Mouse (Mus musculus) liver, embryonic 14.5 days (tissue): ENCODE data around the gene Kbtbd8. TPM values are rescaled to one million over a fixed set of nuclear protein-coding genes. Genes with fewer than 3 reads are reported as not detected.

Experiments used
- ATAC-seq: fragments of 200-750 bp; cut with Nextera tagmentation; 2 replicates; pipeline ENCODE4 v1.8.0; 2017; ENCODE audit warnings: moderate number of reproducible peaks, mild to moderate bottlenecking, moderate library complexity; ENCODE audit not compliant: insufficient read depth
- DNase-seq, 3 experiments: peaks; one replicate each; pipeline ENCODE4 v3.0.0-alpha.2; 2012 to 2013; ENCODE audit warnings: low read depth in 3 of 3, low spot score in 3 of 3
- H3K27ac ChIP-seq: fragments of 300-500 bp; sonication (generic); 2 replicates; pipeline ENCODE4 v1.5.1; 2014; ENCODE audit warnings: moderate library complexity, mild to moderate bottlenecking, control low read depth, inconsistent platforms
- H3K27me3 ChIP-seq: fragments of 300-500 bp; sonication (generic); 2 replicates; pipeline ENCODE4 v1.6.1; 2014; ENCODE audit warnings: mild to moderate bottlenecking, low read length, moderate library complexity; ENCODE audit not compliant: control insufficient read depth, insufficient read depth
- H3K36me3 ChIP-seq: fragments of 300-500 bp; sonication (generic); replicated peaks from 2 replicates; pipeline ENCODE4 v1.6.1; 2014; ENCODE audit warnings: low read depth; ENCODE audit not compliant: control insufficient read depth, insufficient read depth
- H3K4me1 ChIP-seq, 2 experiments: fragments of 200-500 bp in 1 of 2; fragments of 300-500 bp in 1 of 2; sonication (generic) in 1 of 2; replicated peaks; 2 replicates each; pipeline ENCODE4 v1.6.1; 2012 to 2014; ENCODE audit warnings: antibody characterized with exemption in 1 of 2, inconsistent platforms in 1 of 2, low read length in 1 of 2; ENCODE audit not compliant: control insufficient read depth in 2 of 2, insufficient read depth in 2 of 2
- H3K4me2 ChIP-seq: fragments of 300-500 bp; sonication (generic); 2 replicates; pipeline ENCODE4 v1.6.1; 2014; ENCODE audit warnings: low read depth, mild to moderate bottlenecking, control low read depth, moderate library complexity
- H3K4me3 ChIP-seq, 2 experiments: fragments of 200-500 bp in 1 of 2; fragments of 300-500 bp in 1 of 2; sonication (generic) in 1 of 2; 2 replicates each; pipeline ENCODE4 v1.5.1; 2012 to 2014; ENCODE audit warnings: low read depth in 2 of 2, low read length in 2 of 2, mild to moderate bottlenecking in 2 of 2, control low read depth in 1 of 2, inconsistent platforms in 1 of 2, moderate library complexity in 1 of 2; ENCODE audit not compliant: insufficient read depth in 1 of 2
- H3K9ac ChIP-seq: fragments of 300-500 bp; sonication (generic); replicated peaks from 2 replicates; pipeline ENCODE4 v1.6.1; 2014; ENCODE audit warnings: mild to moderate bottlenecking, control low read depth, moderate library complexity
- H3K9me3 ChIP-seq: fragments of 300-500 bp; sonication (generic); 2 replicates; pipeline ENCODE4 v1.6.1; 2016; ENCODE audit warnings: low read length, mixed read lengths; ENCODE audit not compliant: control insufficient read depth
- CTCF ChIP-seq: IDR thresholded peaks from 2 replicates; pipeline ENCODE4 v1.5.1; 2016; ENCODE audit warnings: antibody characterized with exemption, low read depth, control low read depth
- EP300 ChIP-seq: IDR thresholded peaks from 2 replicates; pipeline ENCODE4 v1.6.1; 2016; ENCODE audit warnings: antibody characterized with exemption, low read depth
- WGBS: fragments of 180-500 bp; shearing (Covaris S2); extraction: QIAGEN DNeasy Blood & Tissue Kit; methylation state at CpG from one replicate; pipeline ENCODE4 v1.1.7; 2014; ENCODE audit not compliant: insufficient replicate concordance; 5-methylcytosine and 5-hydroxymethylcytosine counted together
- polyA plus RNA-seq, 2 experiments: library from polyadenylated mRNA; depleted of rRNA in 1 of 2; stranded (reverse) in 1 of 2; unstranded in 1 of 2; fragments of >200 nt; fragmentation: Nextera tagmentation in 1 of 2; extraction: Ambion mirVana in 1 of 2; gene quantifications; 2 replicates each; pipeline versions ENCODE4 v1.2.1 to v1.2.3; 2012 to 2014

The Kbtbd8 gene
- polyA plus RNA-seq, 2 experiments = 2.4 to 5.4 TPM

- ATAC-seq (no peak), DNase-seq (no peak)
- TF ChIP-seq EP300 (no peak), CTCF (no peak)
- Histone ChIP-seq H3K4me1 (no peaks in the 10 kb centered on the region), H3K9me3 (no peaks in the 10 kb centered on the region), H3K27me3 (no peaks in the 10 kb centered on the region), H3K9ac (no peak overlapping the region), H3K27ac (no peak overlapping the region), H3K36me3 (no peaks in the 10 kb centered on the region), H3K4me2 (no peak overlapping the region), H3K4me3 (no peak overlapping the region)
- WGBS = 57% methylated on average over 9 of the region's 9 CpGs
Observed at GRCm38 (mm10) chr6:95174311-95175143, 57.5 kb downstream of the Kbtbd8 start.

Other genes with a start within 250 kb of the Kbtbd8 start
- not detected in 2 replicates for gene Gm10234, start 204.9 kb downstream of the Kbtbd8 start, polyA plus RNA-seq (2012; rRNA removed)
- gene Gm10234, start 204.9 kb downstream of the Kbtbd8 start, polyA plus RNA-seq (2014; fragmentation: Nextera tagmentation; extraction: Ambion mirVana) = not detected in 2 replicates